Mouse (Mus musculus) limb, embryonic 11.5 days (tissue): ENCODE data around the gene Sbf2. TPM values are rescaled to one million over a fixed set of nuclear protein-coding genes. Genes with fewer than 3 reads are reported as not detected.
A peak's percentile ranks its signal among the peaks of the same experiment; 100 is the strongest.
"Not testable (repeated sequence)": the region's sequence is repeated elsewhere in the genome, so short reads cannot be mapped to it uniquely, and the experiment has no call there.

Source experiments
- ATAC-seq: fragments of 200-750 bp; cut with Nextera tagmentation; 2 replicates; pipeline ENCODE4 v1.8.0; 2017; ENCODE audit warnings: low read depth; ENCODE audit not compliant: insufficient number of reproducible peaks, low FRiP score, low TSS enrichment
- DNase-seq: peaks from one replicate; pipeline ENCODE4 v3.0.0-alpha.2; 2015; ENCODE audit warnings: low spot score
- H3K27ac ChIP-seq: fragments of 300-500 bp; sonication (generic); replicated peaks from 2 replicates; pipeline ENCODE4 v1.5.1; 2014; ENCODE audit warnings: low read depth, mild to moderate bottlenecking, low read length
- H3K27me3 ChIP-seq: fragments of 300-500 bp; sonication (generic); 2 replicates; pipeline ENCODE4 v1.6.1; 2014; ENCODE audit warnings: mild to moderate bottlenecking, low read length, mixed read lengths; ENCODE audit not compliant: control insufficient read depth, insufficient read depth
- H3K36me3 ChIP-seq: fragments of 300-500 bp; sonication (generic); 2 replicates; pipeline ENCODE4 v1.6.1; 2014; ENCODE audit warnings: mild to moderate bottlenecking, low read length, moderate library complexity, mixed read lengths; ENCODE audit not compliant: control insufficient read depth, insufficient read depth
- H3K4me1 ChIP-seq: fragments of 300-500 bp; sonication (generic); 2 replicates; pipeline ENCODE4 v1.6.1; 2014; ENCODE audit warnings: low read length, mixed read lengths; ENCODE audit not compliant: control insufficient read depth, insufficient read depth
- H3K4me2 ChIP-seq: fragments of 300-500 bp; sonication (generic); 2 replicates; pipeline ENCODE4 v1.6.1; 2014; ENCODE audit warnings: low read depth, mild to moderate bottlenecking, moderate library complexity; ENCODE audit not compliant: severe bottlenecking
- H3K4me3 ChIP-seq: fragments of 300-500 bp; sonication (generic); 2 replicates; pipeline ENCODE4 v1.5.1; 2014; ENCODE audit warnings: low read depth, low read length
- H3K9ac ChIP-seq: fragments of 300-500 bp; sonication (generic); 2 replicates; pipeline ENCODE4 v1.6.1; 2014; ENCODE audit warnings: mild to moderate bottlenecking, low read length
- H3K9me3 ChIP-seq: fragments of 300-500 bp; sonication (generic); 2 replicates; pipeline ENCODE4 v1.6.1; 2016; ENCODE audit warnings: low read length; ENCODE audit not compliant: control insufficient read depth
- WGBS: fragments of 180-500 bp; shearing (Covaris S2); extraction: QIAGEN DNeasy Blood & Tissue Kit; methylation state at CpG from one replicate; pipeline ENCODE4 v1.1.7; 2014; 5-methylcytosine and 5-hydroxymethylcytosine counted together
- polyA plus RNA-seq: library from polyadenylated mRNA; unstranded; fragments of >200 nt; fragmentation: Nextera tagmentation; extraction: Ambion mirVana; gene quantifications from 2 replicates; pipeline ENCODE4 v1.2.1, GENCODE M21; 2014

The Sbf2 gene
- polyA plus RNA-seq, 1 experiment from 2014 or later = 31.4 TPM

- ATAC-seq (no peak), DNase-seq (no peak)
- Histone ChIP-seq H3K9me3 (no peaks in the 10 kb centered on the region), H3K9ac (no peak overlapping the region), H3K27ac (no peak overlapping the region), H3K4me1 (no peaks in the 10 kb centered on the region), H3K27me3 (no peaks in the 10 kb centered on the region), H3K4me2 (no peak overlapping the region), H3K4me3 (no peak overlapping the region), H3K36me3 (no peaks in the 10 kb centered on the region)
- 86% methylated on average over 5 of the region's 5 CpGs for WGBS
Observed at GRCm38 (mm10) chr7:110414276-110414675, 200.4 kb downstream of the Sbf2 start.

GRCm38 (mm10) chr7:110402092-110402491 is 212.6 kb downstream of the Sbf2 start:
- no peaks in the 10 kb centered on the region for H3K4me1 ChIP-seq
- 91% methylated on average over 1 of the region's 1 CpGs for WGBS
- H3K4me3 ChIP-seq = no peak overlapping the region
- no peak overlapping the region for H3K4me2 ChIP-seq
- ATAC-seq = no peak
- no peak for DNase-seq
- H3K36me3 ChIP-seq = no peaks in the 10 kb centered on the region; the same call in 1 of the 2 replicates
- H3K27me3 ChIP-seq = no peaks in the 10 kb centered on the region
- H3K9ac ChIP-seq = no peak overlapping the region
- no peaks in the 10 kb centered on the region for H3K9me3 ChIP-seq
- H3K27ac ChIP-seq = no peak overlapping the region

- Histone ChIP-seq H3K9ac (no peak overlapping the region), H3K4me2 (no peak overlapping the region), H3K4me3 (no peak overlapping the region), H3K27ac (no peak overlapping the region), H3K9me3 (no peaks in the 10 kb centered on the region), H3K27me3 (no peaks in the 10 kb centered on the region), H3K36me3 (no peaks in the 10 kb centered on the region; the same call in 1 of the 2 replicates), H3K4me1 (no peaks in the 10 kb centered on the region)
- WGBS = 83% methylated on average over 6 of the region's 6 CpGs
- DNase-seq (no peak), ATAC-seq (no peak)
Observed at GRCm38 (mm10) chr7:110392576-110392975, 222.1 kb downstream of the Sbf2 start.

- Histone ChIP-seq H3K9me3 (no peaks in the 10 kb centered on the region), H3K4me3 (no peak overlapping the region), H3K36me3 (no peaks in the 10 kb centered on the region), H3K27ac (no peak overlapping the region), H3K4me1 (no peaks in the 10 kb centered on the region), H3K4me2 (no peak overlapping the region), H3K27me3 (no peaks in the 10 kb centered on the region), H3K9ac (no peak overlapping the region)
- DNase-seq (no peak), ATAC-seq (no peak)
- WGBS = 84% methylated on average over 2 of the region's 2 CpGs
Observed at GRCm38 (mm10) chr7:110391632-110392031, 223.1 kb downstream of the Sbf2 start.

- not testable (repeated sequence) for ATAC-seq, H3K4me2 ChIP-seq, H3K9ac ChIP-seq, H3K36me3 ChIP-seq, H3K27me3 ChIP-seq, DNase-seq, H3K27ac ChIP-seq, H3K4me1 ChIP-seq, H3K9me3 ChIP-seq, H3K4me3 ChIP-seq
- WGBS = 85% methylated on average over 2 of the region's 2 CpGs
Observed at GRCm38 (mm10) chr7:110388889-110389288, 225.8 kb downstream of the Sbf2 start.

GRCm38 (mm10) chr7:110387565-110387964 is 227.2 kb downstream of the Sbf2 start:
- H3K27me3 ChIP-seq = no peaks in the 10 kb centered on the region
- H3K27ac ChIP-seq = 0 out of 2 replicates have a peak overlapping the region, but pooled peaks have one; percentile 14
- H3K4me3 ChIP-seq = no peak overlapping the region
- ATAC-seq = no peak
- no peaks in the 10 kb centered on the region for H3K4me1 ChIP-seq
- H3K4me2 ChIP-seq = no peak overlapping the region
- H3K9ac ChIP-seq = no peak overlapping the region
- 79% methylated on average over 2 of the region's 2 CpGs for WGBS
- no peaks in the 10 kb centered on the region for H3K36me3 ChIP-seq
- no peaks in the 10 kb centered on the region for H3K9me3 ChIP-seq
- DNase-seq = no peak

GRCm38 (mm10) chr7:110385482-110385881 is 229.2 kb downstream of the Sbf2 start:
- no peaks in the 10 kb centered on the region for H3K4me1 ChIP-seq
- ATAC-seq (no peak), DNase-seq (no peak)
- no peak overlapping the region for H3K4me2 ChIP-seq
- H3K27ac ChIP-seq = no peak overlapping the region
- 98% methylated on average over 1 of the region's 1 CpGs for WGBS
- no peak overlapping the region for H3K4me3 ChIP-seq
- no peaks in the 10 kb centered on the region for H3K36me3 ChIP-seq
- H3K9ac ChIP-seq = no peak overlapping the region
- H3K27me3 ChIP-seq = no peaks in the 10 kb centered on the region
- no peaks in the 10 kb centered on the region for H3K9me3 ChIP-seq

GRCm38 (mm10) chr7:110384343-110384742 is 230.4 kb downstream of the Sbf2 start:
- ATAC-seq (no peak), DNase-seq (no peak)
- Histone ChIP-seq H3K4me1 (no peaks in the 10 kb centered on the region), H3K9me3 (no peaks in the 10 kb centered on the region), H3K4me2 (no peak overlapping the region), H3K4me3 (no peak overlapping the region), H3K9ac (no peak overlapping the region), H3K36me3 (no peaks in the 10 kb centered on the region), H3K27me3 (no peaks in the 10 kb centered on the region), H3K27ac (no peak overlapping the region)

- no peaks in the 10 kb centered on the region for H3K9me3 ChIP-seq
- 85% methylated on average over 3 of the region's 3 CpGs for WGBS
- H3K36me3 ChIP-seq = no peaks in the 10 kb centered on the region
- no peak overlapping the region for H3K4me2 ChIP-seq
- no peaks in the 10 kb centered on the region for H3K27me3 ChIP-seq
- DNase-seq (no peak), ATAC-seq (no peak)
- no peak overlapping the region for H3K9ac ChIP-seq
- H3K4me1 ChIP-seq = no peaks in the 10 kb centered on the region
- no peak overlapping the region for H3K4me3 ChIP-seq
- no peak overlapping the region for H3K27ac ChIP-seq
Observed at GRCm38 (mm10) chr7:110381625-110382024, 233.1 kb downstream of the Sbf2 start.
